Mouse (Mus musculus) adrenal gland (tissue): ENCODE measurements around the gene Oaz1.

ENCODE experiments used
- microRNA-seq, 2 experiments: library from miRNA; unstranded; fragments of <30 nt; microRNA quantifications; one replicate each; pipeline ENCODE4; 2019

Oaz1 gene

Small RNA genes lying within 50 kb of the gene (microRNA-seq; reads per million reads assigned to microRNA genes)
- 2.9 to 5.8 reads per million in 2 experiments for gene Mir1982
